Mouse (Mus musculus): Measurements from ENCODE around the gene Fgd3.

Fgd3 gene

GRCm38 (mm10) chr13:49341012-49341830 lies 21.1 kb upstream of the Fgd3 start, which contains the start of gene Bicd2:
Bicd2 (plus strand) TSS chr13:49341585.
- peak; percentile 99 for DNase-seq

- DNase-seq = peak; percentile 29
These were observed 18.9 kb upstream of the Fgd3 start for GRCm38 (mm10) chr13:49338893-49339546.

GRCm38 (mm10) chr13:49335077-49335982 lies 15.2 kb upstream of the Fgd3 start:
- DNase-seq = no peak

GRCm38 (mm10) chr13:49333250-49333649 lies 13.1 kb upstream of the Fgd3 start:
- no peak for DNase-seq

- DNase-seq = no peak
These were observed 8.0 kb upstream of the Fgd3 start for GRCm38 (mm10) chr13:49328101-49328500.

- DNase-seq = peak; percentile 55
These were observed 6.4 kb upstream of the Fgd3 start for GRCm38 (mm10) chr13:49326246-49327206.

GRCm38 (mm10) chr13:49324871-49325270 lies 4.8 kb upstream of the Fgd3 start:
- no peak for DNase-seq

- no peak for DNase-seq
These were observed 2.6 kb upstream of the Fgd3 start for GRCm38 (mm10) chr13:49322739-49323138.

GRCm38 (mm10) chr13:49322169-49322568 lies 2.1 kb upstream of the Fgd3 start:
- DNase-seq = no peak

- no peak for DNase-seq
These were observed 1.3 kb upstream of the Fgd3 start for GRCm38 (mm10) chr13:49321452-49321851.

GRCm38 (mm10) chr13:49320514-49320913 lies 403 bp upstream of the Fgd3 start:
- no peak for DNase-seq

- DNase-seq = no peak
These were observed 2.2 kb downstream of the Fgd3 start for GRCm38 (mm10) chr13:49317914-49318313.

- no peak for DNase-seq
These were observed 2.6 kb downstream of the Fgd3 start for GRCm38 (mm10) chr13:49317508-49317907.

- peak; percentile 39 for DNase-seq
These were observed 3.5 kb downstream of the Fgd3 start for GRCm38 (mm10) chr13:49316386-49317162.

- no peak for DNase-seq
These were observed 8.5 kb downstream of the Fgd3 start for GRCm38 (mm10) chr13:49311642-49312041.

GRCm38 (mm10) chr13:49309501-49309900 lies 10.6 kb downstream of the Fgd3 start:
- no peak for DNase-seq

GRCm38 (mm10) chr13:49308861-49309403 lies 11.2 kb downstream of the Fgd3 start:
- DNase-seq = no peak

- no peak for DNase-seq
These were observed 11.9 kb downstream of the Fgd3 start for GRCm38 (mm10) chr13:49308206-49308605.

- DNase-seq = peak; percentile 38
These were observed 12.7 kb downstream of the Fgd3 start for GRCm38 (mm10) chr13:49307311-49307969.

GRCm38 (mm10) chr13:49306771-49307310 lies 13.3 kb downstream of the Fgd3 start:
- no peak for DNase-seq

Data from embryo, embryonic 11 days (tissue).